Mouse (Mus musculus) adrenal gland, postnatal 10 days (tissue): Measurements from ENCODE around the gene Cobll1. TPM values are rescaled to one million over a fixed set of nuclear protein-coding genes. Genes with fewer than 3 reads are reported as not detected.

ENCODE experiments used
- DNase-seq: peaks from one replicate; pipeline ENCODE4 v3.0.0; 2021; ENCODE audit warnings: mixed read lengths
- total RNA-seq, 2 experiments: library from RNA; stranded (reverse); gene quantifications; 2 replicates each; pipeline ENCODE4 v1.2.3; 2021

Gene Cobll1
- total RNA-seq, 2 experiments from 2014 or later = 106 to 124 TPM

DNA sequence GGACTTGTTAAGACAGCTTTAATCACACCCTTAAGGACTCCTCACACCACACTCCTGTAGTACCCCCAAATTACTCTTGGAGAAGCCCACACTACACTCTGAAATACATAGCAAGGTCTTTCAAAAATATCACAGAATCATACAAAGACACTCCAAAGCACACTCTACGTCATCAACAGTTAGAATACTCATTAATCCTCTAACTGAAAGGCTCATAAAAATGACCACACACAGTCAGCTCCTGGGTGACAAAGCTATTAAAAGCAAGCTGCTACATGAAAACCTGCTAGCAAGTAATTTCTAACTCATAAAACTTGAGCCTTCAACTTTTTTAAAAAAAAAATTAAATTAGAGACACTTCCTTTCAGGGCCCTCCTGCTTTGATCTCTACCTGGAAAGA lies 91.8 kb downstream of the Cobll1 start:
- DNase-seq = no peak

- DNase-seq = peak; percentile 50
These were observed 93.6 kb downstream of the Cobll1 start for GRCm38 (mm10) chr2:65145421-65146117.

DNA sequence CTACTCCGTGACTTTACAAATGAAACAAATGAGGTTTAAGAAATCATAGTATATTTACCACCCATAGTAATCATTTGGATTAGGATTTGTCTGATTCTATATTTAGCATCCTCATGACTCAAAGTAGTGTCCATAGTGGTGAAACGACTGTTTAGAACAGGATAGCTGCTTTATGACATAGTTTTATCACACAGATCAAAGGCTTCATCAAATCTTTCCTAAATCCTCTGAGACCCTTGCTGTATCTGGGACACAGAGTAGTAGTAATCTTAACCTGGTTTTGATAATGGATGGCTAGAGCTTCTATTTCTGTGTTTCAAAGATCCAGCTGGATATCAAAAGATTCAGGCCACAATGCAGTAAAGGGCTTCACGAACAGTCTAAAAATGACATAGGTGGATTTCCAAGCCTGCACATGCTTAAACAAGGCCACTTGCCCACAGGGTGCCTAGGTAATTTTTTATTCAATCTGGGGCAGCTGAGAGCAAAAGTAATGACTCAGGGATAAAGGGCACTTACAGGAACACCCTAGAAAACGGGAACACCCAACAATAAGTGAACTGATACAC lies 98.0 kb downstream of the Cobll1 start:
- DNase-seq = no peak

DNA sequence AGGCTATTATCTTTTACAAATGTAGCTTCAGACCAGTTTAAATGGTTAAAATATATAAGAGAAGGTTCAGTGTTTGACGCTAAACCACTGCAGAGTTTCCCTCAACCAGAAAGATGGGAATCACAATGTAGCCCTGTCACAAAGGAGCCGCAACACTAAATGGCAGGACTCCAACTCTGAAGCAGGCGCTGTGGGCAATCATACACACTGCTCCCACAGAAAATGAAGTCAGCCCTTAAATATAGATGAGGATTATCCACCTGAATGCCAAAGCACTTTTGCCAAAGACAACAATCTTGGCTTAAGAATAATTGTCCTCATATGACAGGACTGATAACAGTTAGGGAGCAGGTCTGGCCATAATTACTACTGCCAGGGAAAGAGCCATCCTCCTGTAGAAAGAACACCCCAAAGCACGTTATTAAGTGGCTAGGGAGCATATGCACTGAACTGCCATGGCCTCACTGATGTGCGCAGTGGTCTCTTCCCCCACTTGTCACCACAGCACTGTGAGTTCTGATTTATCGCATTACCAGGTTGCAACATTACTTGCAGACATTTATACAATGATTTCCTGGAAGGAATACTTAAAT lies 98.8 kb downstream of the Cobll1 start:
- DNase-seq = no peak

- DNase-seq = no peak
These were observed 99.4 kb downstream of the Cobll1 start for GRCm38 (mm10) chr2:65139606-65140329.

DNA sequence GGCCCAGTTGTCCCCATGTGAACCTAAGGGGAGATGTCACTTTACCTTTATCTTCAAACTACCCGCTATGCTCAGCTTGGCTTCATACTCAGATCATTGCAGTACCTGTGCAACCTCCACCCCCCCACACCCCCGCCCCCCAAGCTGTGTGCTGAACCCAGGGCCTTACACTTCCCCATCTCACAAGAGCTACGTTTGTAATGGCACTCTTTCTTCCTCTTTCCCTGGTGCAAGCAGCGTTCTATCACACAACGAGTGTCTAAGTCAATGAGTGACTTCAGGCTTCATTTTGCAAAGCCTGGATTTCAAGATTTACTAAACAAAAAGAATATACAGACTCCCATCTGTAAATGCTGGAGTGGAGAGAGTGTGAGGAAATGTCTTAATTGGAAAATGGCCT lies 100.2 kb downstream of the Cobll1 start:
- DNase-seq = no peak

DNA sequence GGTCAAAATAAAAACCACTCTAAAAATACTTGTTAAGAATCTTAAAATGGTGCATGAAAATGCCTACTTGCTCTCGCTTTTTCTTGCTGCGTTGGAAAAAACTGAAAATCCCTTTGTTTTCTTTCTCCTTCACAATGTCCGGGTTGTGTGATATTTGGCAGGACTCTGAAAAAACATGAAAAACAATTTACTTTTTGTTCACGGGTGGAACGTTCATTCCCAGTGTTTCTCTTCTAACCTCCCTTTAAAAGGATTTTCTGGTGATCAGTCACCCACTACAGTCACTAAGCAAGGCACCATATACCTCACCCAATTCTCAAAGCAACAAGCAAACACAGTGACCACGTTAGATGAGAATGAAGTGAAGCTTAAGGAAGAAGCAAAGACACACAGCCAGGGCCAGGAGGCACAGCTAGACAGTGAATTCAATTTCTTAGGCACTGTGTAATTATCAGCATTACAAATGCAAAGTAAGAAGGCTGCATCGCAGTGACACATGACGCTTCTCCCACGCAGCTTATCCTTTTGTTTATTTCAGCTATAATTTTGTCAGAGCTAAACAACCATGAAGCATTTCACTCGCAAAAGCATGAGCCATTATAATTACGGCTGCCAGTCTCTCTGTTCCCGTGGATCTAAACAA lies 112.9 kb downstream of the Cobll1 start:
- no peak for DNase-seq

DNA sequence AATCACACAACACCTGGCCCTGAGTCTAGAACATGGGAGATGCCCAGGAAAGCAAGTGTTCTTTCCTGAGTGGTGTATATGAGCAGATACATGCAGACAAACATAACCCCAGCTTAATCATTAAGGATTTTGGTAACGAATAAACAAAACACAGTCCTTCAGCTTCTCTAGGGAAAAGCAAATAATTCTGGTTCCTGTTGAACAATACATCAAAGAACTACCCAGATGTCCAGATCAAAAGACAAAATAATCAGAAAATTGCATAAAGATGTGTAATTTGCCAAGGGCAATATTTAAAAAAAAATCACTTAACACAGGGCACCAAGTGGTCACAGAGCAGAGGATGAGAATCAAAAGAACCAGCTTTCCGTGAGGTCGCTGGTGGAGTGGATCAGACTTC lies 115.5 kb downstream of the Cobll1 start:
- no peak for DNase-seq

DNA sequence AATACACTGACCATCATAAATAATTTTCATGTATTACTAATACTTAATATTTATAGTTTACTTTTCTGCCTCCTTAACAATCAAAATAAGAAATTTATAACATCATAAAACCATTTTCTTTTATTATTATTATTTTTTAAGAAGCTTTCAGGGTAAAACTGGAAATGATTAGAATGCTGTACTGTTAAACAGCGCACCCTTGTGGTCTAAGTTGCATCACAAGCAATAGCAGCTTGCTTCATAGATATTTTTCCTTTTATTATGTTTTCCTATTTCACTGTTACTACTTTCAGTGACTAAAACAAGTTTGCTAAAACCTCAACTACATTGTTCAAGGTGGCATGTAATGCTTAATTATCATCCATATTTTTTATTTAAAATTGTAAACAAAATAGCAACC lies 117.8 kb downstream of the Cobll1 start:
- DNase-seq = peak; percentile 62

DNA sequence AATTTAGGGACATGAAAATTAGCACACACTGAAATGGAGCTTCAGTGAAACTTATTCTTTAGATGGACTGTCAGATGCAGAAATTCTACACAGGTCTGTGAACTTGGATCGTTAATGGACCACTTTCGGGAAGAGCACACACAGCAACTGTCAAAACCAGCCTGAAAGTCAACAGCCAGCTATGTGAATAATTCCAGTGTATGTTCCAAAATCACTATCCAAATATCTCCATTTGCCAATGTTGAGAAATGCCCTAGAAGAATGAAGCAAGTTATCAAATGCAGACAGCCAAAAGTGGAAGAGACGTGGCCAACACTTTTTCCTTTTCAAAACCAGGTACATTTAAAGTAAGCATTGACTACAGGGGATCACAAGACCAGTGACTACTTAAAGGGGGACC lies 118.2 kb downstream of the Cobll1 start:
- no peak for DNase-seq

- no peak for DNase-seq
These were observed 119.1 kb downstream of the Cobll1 start for GRCm38 (mm10) chr2:65120112-65120511.

GRCm38 (mm10) chr2:65119667-65120066 lies 119.5 kb downstream of the Cobll1 start:
- DNase-seq = no peak

DNA sequence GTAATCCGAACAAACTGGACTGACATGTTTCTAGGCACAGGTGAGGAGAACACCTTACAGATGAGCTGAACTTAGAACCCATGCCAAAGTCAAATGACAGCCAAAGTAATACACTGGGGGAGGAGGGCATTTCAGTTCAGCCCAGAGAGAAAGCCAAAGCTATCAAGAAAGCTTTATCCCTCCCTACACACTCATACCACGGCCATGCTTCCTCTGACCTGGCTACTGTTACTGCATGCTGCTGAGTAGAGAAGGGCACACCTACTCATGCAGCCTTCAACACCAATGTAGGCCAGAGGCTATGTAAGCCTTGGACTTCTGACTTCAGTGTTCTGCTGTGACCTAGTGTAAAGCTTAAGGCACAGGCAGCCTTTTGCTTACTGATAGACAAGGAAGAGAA lies 120.1 kb downstream of the Cobll1 start:
- no peak for DNase-seq

GRCm38 (mm10) chr2:65117859-65118258 lies 121.3 kb downstream of the Cobll1 start:
- no peak for DNase-seq

DNA sequence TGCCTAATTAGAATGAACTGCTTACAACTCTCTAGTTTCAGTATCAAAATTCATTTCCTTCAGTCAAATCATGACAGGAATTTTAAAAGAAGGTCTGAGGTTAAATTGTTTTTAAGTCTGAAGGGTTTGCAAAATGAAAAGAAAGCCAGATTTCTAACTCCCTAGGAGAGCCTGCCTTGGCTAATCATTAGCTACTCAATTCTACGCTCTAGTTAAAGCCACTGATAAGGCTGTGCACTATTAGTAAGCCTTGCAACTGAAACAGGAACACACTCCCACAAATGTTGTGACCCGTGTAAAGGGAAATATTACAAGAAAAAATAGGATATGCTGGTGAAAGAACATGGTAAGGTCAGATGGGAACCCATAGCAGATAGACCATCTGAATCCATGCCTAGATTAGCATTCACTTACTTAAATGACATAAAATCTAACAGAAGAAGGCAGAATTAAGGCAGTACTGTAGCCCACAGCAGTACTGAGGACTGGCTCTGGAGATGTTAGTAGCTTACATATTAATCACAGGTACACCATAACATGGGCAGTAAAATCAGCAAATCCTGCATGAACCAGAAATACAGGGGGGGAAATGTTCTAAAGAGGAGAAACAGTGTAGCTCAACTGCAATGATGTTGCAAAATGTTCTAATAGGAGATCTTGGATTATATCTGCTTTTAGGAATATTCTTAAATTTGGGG lies 122.6 kb downstream of the Cobll1 start:
- DNase-seq = no peak

DNA sequence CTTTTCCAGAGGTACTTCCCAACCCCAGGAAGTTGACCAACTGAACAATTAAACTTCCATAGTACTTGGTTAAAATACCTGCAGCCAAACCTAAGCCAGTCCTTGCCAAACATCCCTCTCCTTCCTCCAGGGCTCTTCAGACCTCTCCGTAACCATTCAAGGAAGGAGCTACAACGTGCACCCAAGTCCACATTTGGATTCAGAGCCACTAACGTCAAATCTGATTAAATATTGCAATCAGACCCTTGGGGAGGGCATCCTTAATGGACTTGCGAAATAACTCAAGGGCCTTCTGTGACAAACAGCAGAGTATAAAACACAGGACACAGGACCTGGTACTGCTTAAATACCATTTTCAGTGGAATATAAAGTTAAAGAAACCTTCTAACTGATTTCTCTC lies 126.0 kb downstream of the Cobll1 start:
- no peak for DNase-seq

GRCm38 (mm10) chr2:65104569-65104968 lies 134.6 kb downstream of the Cobll1 start:
- no peak for DNase-seq

DNA sequence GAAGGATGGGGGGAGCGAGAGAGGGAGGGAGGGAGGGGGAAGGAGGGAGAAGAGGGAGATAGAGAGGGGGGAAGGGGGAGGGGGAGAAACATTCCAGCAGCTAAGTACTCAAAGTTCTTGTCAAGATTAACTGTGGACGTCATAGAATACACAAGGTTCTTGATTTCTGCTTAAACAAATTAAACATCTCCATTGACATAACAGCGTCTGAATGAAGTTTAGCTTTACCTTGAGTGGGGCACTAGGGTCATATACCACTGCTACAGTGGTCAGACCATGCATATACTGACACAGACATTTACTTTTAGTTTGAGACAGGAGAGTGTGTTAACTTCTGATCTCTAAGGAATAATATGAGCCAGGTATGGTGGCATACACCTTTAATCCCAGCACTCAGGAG lies 135.4 kb downstream of the Cobll1 start:
- no peak for DNase-seq

DNA sequence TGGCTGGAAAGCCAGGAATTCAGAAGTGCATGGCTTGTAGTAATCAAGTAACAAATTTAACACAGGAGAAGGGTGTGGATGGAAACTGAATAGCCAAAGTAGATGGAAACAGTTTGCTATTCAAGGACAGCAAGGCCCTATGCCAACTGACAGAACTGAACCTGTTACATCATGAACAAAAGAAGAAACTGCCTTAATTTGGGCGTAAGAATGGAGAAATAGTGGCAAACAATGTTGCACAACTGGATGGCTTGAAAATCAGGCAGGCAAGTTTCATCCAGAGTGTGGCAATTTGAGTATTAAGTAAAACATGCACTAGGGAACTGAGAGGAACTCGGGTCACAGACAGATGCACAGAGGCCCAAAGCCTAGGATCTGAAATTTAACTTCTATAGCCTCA lies 137.8 kb downstream of the Cobll1 start:
- peak; percentile 26 for DNase-seq

- DNase-seq = no peak
These were observed 139.2 kb downstream of the Cobll1 start for GRCm38 (mm10) chr2:65100001-65100400.

GRCm38 (mm10) chr2:65095571-65095970 lies 143.6 kb downstream of the Cobll1 start:
- DNase-seq = no peak

GRCm38 (mm10) chr2:65093990-65094389 lies 145.2 kb downstream of the Cobll1 start:
- no peak for DNase-seq
